Mouse (Mus musculus): ENCODE data around the gene Tmcc2.

GRCm38 (mm10) chr1:132385266-132385665 lies 5.8 kb downstream of the Tmcc2 start:
- TF ChIP-seq CTCF (IDR thresholded peaks at IDR 0.05) (no peak), EP300 (IDR thresholded peaks at IDR 0.05) (no peak)

Measured in lung, postnatal 0 days (tissue).